In genomic region chr7:125972776-125973175, GRCm38 (mm10) we compare ENCODE assay signal across 12 mouse cellular contexts.
DNase-seq lines count a peak whose midpoint lies in the region; ATAC-seq and TF ChIP-seq lines count a peak whose summit lies in the region.
"Had no signal": no experiment of that assay in that cellular context is flagged by ENCODE, and none has a peak within 500 bp of the region (broad histone marks: within the 10 kb centered on the region; RNA-seq: fewer than 3 reads in every experiment).

No protein-coding gene starts in this region.

- no peak overlapping the region for H3K4me3 ChIP-seq in forebrain, embryonic 14.5 days (ENCODE audit: low read depth, low read length)
- H3K4me3 ChIP-seq in forebrain, embryonic 13.5 days, result no peak overlapping the region
- no peak overlapping the region for H3K4me3 ChIP-seq in lung, embryonic 14.5 days (ENCODE audit: low read depth, low read length)
- no peak overlapping the region for H3K4me3 ChIP-seq in limb, embryonic 12.5 days (replicated peaks)
- H3K4me3 ChIP-seq: midbrain, embryonic 12.5 days; stomach, embryonic 15.5 days had no signal

- no peak overlapping the region; the same call in 1 of the 2 replicates for H3K27ac ChIP-seq in forebrain, embryonic 14.5 days (ENCODE audit: low read depth, low read length)
- no peak overlapping the region for H3K27ac ChIP-seq in forebrain, embryonic 13.5 days
- peak overlapping the region; percentile 4; the same call in 1 of the 2 replicates for H3K27ac ChIP-seq in lung, embryonic 14.5 days (ENCODE audit: low read depth)
- peak overlapping the region; percentile 79 for H3K27ac ChIP-seq in limb, embryonic 12.5 days
- H3K27ac ChIP-seq: midbrain, embryonic 12.5 days; stomach, embryonic 15.5 days had no signal

- no peaks in the 10 kb centered on the region; the same call in 1 of the 2 replicates for H3K4me1 ChIP-seq in forebrain, embryonic 14.5 days (ENCODE audit: control insufficient read depth, insufficient read depth, low read length)
- peaks cover 9% of the 10 kb centered on the region; the same call in 1 of the 2 replicates for H3K4me1 ChIP-seq in forebrain, embryonic 13.5 days
- no peaks in the 10 kb centered on the region for H3K4me1 ChIP-seq in lung, embryonic 14.5 days (ENCODE audit: insufficient read depth)
- H3K4me1 ChIP-seq in limb, embryonic 12.5 days (replicated peaks), result peaks cover 25% of the 10 kb centered on the region
- H3K4me1 ChIP-seq: stomach, embryonic 15.5 days had no signal

- TF ChIP-seq CTCF in lung, embryonic 14.5 days (IDR thresholded peaks at IDR 0.05; ENCODE audit: low read depth), result no peak

- H3K9me3 ChIP-seq in forebrain, embryonic 14.5 days (replicated peaks; ENCODE audit: control insufficient read depth, low read length), result no peaks in the 10 kb centered on the region
- no peaks in the 10 kb centered on the region for H3K9me3 ChIP-seq in forebrain, embryonic 13.5 days (replicated peaks)
- no peaks in the 10 kb centered on the region for H3K9me3 ChIP-seq in lung, embryonic 14.5 days (ENCODE audit: low read depth, low read length)
- H3K9me3 ChIP-seq in limb, embryonic 12.5 days, result no peaks in the 10 kb centered on the region
- H3K9me3 ChIP-seq: midbrain, embryonic 12.5 days; stomach, embryonic 15.5 days had no signal

- DNase-seq in forebrain, embryonic 14.5 days (ENCODE audit: low spot score), result peak; percentile 15
- DNase-seq in lung, embryonic 14.5 days, result no peak
- DNase-seq in lung, postnatal 25 days (ENCODE audit: low spot score), result no peak
- DNase-seq in testis, postnatal 14 days (ENCODE audit: low spot score), result no peak
- DNase-seq in Muller cell, postnatal 12 days (ENCODE audit: inconsistent ontology term), result no peak
- DNase-seq in right cerebral cortex, postnatal 10 days (ENCODE audit: low spot score in 2 of 2), result no peak
- DNase-seq: cerebellum, adult 11 months; left cerebral cortex, postnatal 4 days had no signal

- WGBS in forebrain, embryonic 14.5 days, result 45% methylated on average over 6 of the region's 6 CpGs
- 49% methylated on average over 6 of the region's 6 CpGs for WGBS in forebrain, embryonic 13.5 days
- 63% methylated on average over 6 of the region's 6 CpGs for WGBS in lung, embryonic 14.5 days
- 47% methylated on average over 6 of the region's 6 CpGs for WGBS in limb, embryonic 12.5 days

- H3K9ac ChIP-seq in forebrain, embryonic 14.5 days (ENCODE audit: low read length), result no peak overlapping the region
- H3K9ac ChIP-seq in forebrain, embryonic 13.5 days, result no peak overlapping the region; the same call in 1 of the 2 replicates
- no peak overlapping the region for H3K9ac ChIP-seq in lung, embryonic 14.5 days
- no peak overlapping the region for H3K9ac ChIP-seq in limb, embryonic 12.5 days (replicated peaks)
- H3K9ac ChIP-seq: midbrain, embryonic 12.5 days; stomach, embryonic 15.5 days had no signal

- no peaks in the 10 kb centered on the region for H3K36me3 ChIP-seq in forebrain, embryonic 14.5 days (ENCODE audit: control insufficient read depth, insufficient read depth, low read length)
- H3K36me3 ChIP-seq in forebrain, embryonic 13.5 days (ENCODE audit: poor library complexity, severe bottlenecking), result no peaks in the 10 kb centered on the region
- no peaks in the 10 kb centered on the region for H3K36me3 ChIP-seq in lung, embryonic 14.5 days (ENCODE audit: insufficient read depth)
- no peaks in the 10 kb centered on the region for H3K36me3 ChIP-seq in limb, embryonic 12.5 days
- H3K36me3 ChIP-seq: midbrain, embryonic 12.5 days; stomach, embryonic 15.5 days had no signal

- no peak for ATAC-seq in forebrain, embryonic 14.5 days
- ATAC-seq in forebrain, embryonic 13.5 days, result no peak
- ATAC-seq in lung, embryonic 14.5 days (ENCODE audit: insufficient read depth), result no peak
- no peak for ATAC-seq in limb, embryonic 12.5 days (ENCODE audit: insufficient number of reproducible peaks, insufficient read depth, low FRiP score, low TSS enrichment, low read depth)

- no peaks in the 10 kb centered on the region for H3K27me3 ChIP-seq in forebrain, embryonic 14.5 days (replicated peaks; ENCODE audit: control insufficient read depth, insufficient read depth, low read length)
- no peaks in the 10 kb centered on the region for H3K27me3 ChIP-seq in forebrain, embryonic 13.5 days
- H3K27me3 ChIP-seq in lung, embryonic 14.5 days (ENCODE audit: insufficient read depth, low read length), result no peaks in the 10 kb centered on the region
- H3K27me3 ChIP-seq in limb, embryonic 12.5 days, result no peaks in the 10 kb centered on the region
- H3K27me3 ChIP-seq: midbrain, embryonic 12.5 days; stomach, embryonic 15.5 days had no signal

- no peak overlapping the region for H3K4me2 ChIP-seq in forebrain, embryonic 14.5 days (ENCODE audit: low read length)
- no peak overlapping the region for H3K4me2 ChIP-seq in forebrain, embryonic 13.5 days
- no peak overlapping the region for H3K4me2 ChIP-seq in lung, embryonic 14.5 days
- H3K4me2 ChIP-seq in limb, embryonic 12.5 days, result no peak overlapping the region
- H3K4me2 ChIP-seq: midbrain, embryonic 12.5 days; stomach, embryonic 15.5 days had no signal

Comparison
In these comparisons a context has a peak if more than half of its experiments do, and no peak if none do; other contexts are left out.
1. H3K27ac ChIP-seq: peak in lung, embryonic 14.5 days (single experiment) and limb, embryonic 12.5 days (single experiment); none in forebrain, embryonic 14.5 days (single experiment) and forebrain, embryonic 13.5 days (single experiment).